Mouse (Mus musculus) spleen, adult 2 months (tissue): ENCODE measurements around the gene Cnga1.
"Not testable (repeated sequence)": the region's sequence is repeated elsewhere in the genome, so short reads cannot be mapped to it uniquely, and the experiment has no call there.

Experiments
- CTCF ChIP-seq: fragments of 200-500 bp; IDR thresholded peaks from 2 replicates; pipeline ENCODE4 v1.5.1; 2011; ENCODE audit warnings: mild to moderate bottlenecking, inconsistent platforms; ENCODE audit not compliant: insufficient read depth, insufficient read length, insufficient replicate concordance; ENCODE audit errors: extremely low read depth
- POLR2A ChIP-seq: fragments of 200-500 bp; IDR thresholded peaks from 2 replicates; pipeline ENCODE4 v1.6.1; 2011; ENCODE audit warnings: low read depth, low read length, inconsistent platforms

GRCm38 (mm10) chr5:72586122-72586521, 58.0 kb downstream of the Cnga1 start:
- not testable (repeated sequence) for TF ChIP-seq CTCF, POLR2A
